Mouse (Mus musculus): ENCODE data around the gene Ksr2. TPM values are rescaled to one million over a fixed set of nuclear protein-coding genes. Genes with fewer than 3 reads are reported as not detected.
A peak's percentile ranks its signal among the peaks of the same experiment; 100 is the strongest.

Ksr2 gene
- total and polyA plus RNA-seq, 2 experiments from 2014 or later = 6.3 to 12.6 TPM

DNA sequence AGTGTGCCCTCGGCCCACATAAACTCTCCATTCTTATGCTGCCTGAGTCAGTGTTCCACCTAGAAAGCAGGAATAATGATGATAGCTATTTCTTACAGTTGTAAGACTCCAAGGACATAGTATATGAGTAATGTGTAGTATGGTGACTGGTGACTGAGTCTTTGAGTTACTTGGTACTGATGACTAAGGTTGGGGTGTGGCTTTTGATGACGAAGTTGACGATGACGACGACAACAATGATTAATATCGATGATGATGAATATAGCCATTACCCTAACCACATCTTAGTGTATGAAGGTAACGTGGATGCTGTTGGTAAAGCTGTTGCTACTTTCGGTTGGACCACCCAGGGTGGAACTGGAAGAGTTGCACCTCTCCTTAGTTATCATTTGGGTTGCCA, 270.7 kb downstream of the Ksr2 start:
- no peak overlapping the region for H3K27ac ChIP-seq
- no peaks in the 10 kb centered on the region for H3K36me3 ChIP-seq (ENCODE audit: insufficient read depth, low read length)
- H3K4me1 ChIP-seq (ENCODE audit: insufficient read depth, low read length) = no peaks in the 10 kb centered on the region
- no peak overlapping the region for H3K4me2 ChIP-seq (ENCODE audit: low read depth, low read length)
- H3K9me3 ChIP-seq (ENCODE audit: low read length) = no peaks in the 10 kb centered on the region
- no peaks in the 10 kb centered on the region for H3K27me3 ChIP-seq (ENCODE audit: insufficient read depth, low read length)
- no peak for TF ChIP-seq CTCF (IDR thresholded peaks at IDR 0.05; ENCODE audit: low read depth)
- ATAC-seq = no peak
- no peak overlapping the region for H3K9ac ChIP-seq (replicated peaks; ENCODE audit: low read length)
- DNase-seq (ENCODE audit: low spot score) = no peak
- WGBS = 95% methylated on average over 8 of the region's 8 CpGs
- no peak overlapping the region for H3K4me3 ChIP-seq (ENCODE audit: low read length)

- 44% methylated on average over 4 of the region's 4 CpGs for WGBS
- no peak overlapping the region for H3K27ac ChIP-seq
- H3K27me3 ChIP-seq (ENCODE audit: insufficient read depth, low read length) = no peaks in the 10 kb centered on the region
- no peaks in the 10 kb centered on the region for H3K9me3 ChIP-seq (ENCODE audit: low read length)
- no peak overlapping the region for H3K9ac ChIP-seq (replicated peaks; ENCODE audit: low read length)
- no peaks in the 10 kb centered on the region for H3K4me1 ChIP-seq (ENCODE audit: insufficient read depth, low read length)
- H3K4me2 ChIP-seq (ENCODE audit: low read depth, low read length) = no peak overlapping the region
- no peak for DNase-seq (ENCODE audit: low spot score)
- no peak for ATAC-seq
- no peak for TF ChIP-seq CTCF (IDR thresholded peaks at IDR 0.05; ENCODE audit: low read depth)
- no peak overlapping the region for H3K4me3 ChIP-seq (ENCODE audit: low read length)
- no peaks in the 10 kb centered on the region for H3K36me3 ChIP-seq (ENCODE audit: insufficient read depth, low read length)
Observed at GRCm38 (mm10) chr5:117687770-117688352, 274.1 kb downstream of the Ksr2 start.

GRCm38 (mm10) chr5:117688738-117689137, 274.9 kb downstream of the Ksr2 start:
- no peak for ATAC-seq
- Histone ChIP-seq H3K4me3 (ENCODE audit: low read length) (no peak overlapping the region), H3K4me1 (ENCODE audit: insufficient read depth, low read length) (no peaks in the 10 kb centered on the region), H3K4me2 (ENCODE audit: low read depth, low read length) (no peak overlapping the region), H3K27me3 (ENCODE audit: insufficient read depth, low read length) (no peaks in the 10 kb centered on the region), H3K9me3 (ENCODE audit: low read length) (no peaks in the 10 kb centered on the region), H3K27ac (no peak overlapping the region), H3K9ac (replicated peaks; ENCODE audit: low read length) (no peak overlapping the region), H3K36me3 (ENCODE audit: insufficient read depth, low read length) (no peaks in the 10 kb centered on the region)
- TF ChIP-seq CTCF (IDR thresholded peaks at IDR 0.05; ENCODE audit: low read depth) = no peak
- 55% methylated on average over 3 of the region's 3 CpGs for WGBS
- DNase-seq (ENCODE audit: low spot score) = no peak

DNA sequence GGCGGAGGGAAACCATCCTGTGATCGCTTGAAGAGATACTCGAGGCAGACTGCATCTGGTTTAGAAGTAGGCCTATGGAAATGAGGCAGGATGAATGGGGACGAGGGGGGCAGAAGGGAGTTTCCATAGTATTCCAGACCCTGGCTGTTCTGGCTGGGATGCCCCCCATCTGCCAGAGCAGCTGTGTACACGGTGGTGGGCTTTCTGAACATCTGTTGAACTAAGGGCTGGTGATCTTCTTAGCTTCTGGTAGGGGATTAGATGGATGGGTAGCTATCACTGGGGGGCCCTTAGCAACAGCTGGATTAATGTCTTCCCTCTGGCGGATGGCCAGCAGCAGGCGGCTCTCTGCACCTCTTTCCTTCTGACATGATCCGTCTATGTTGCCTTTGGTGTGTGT, 276.0 kb downstream of the Ksr2 start:
- H3K4me2 ChIP-seq (ENCODE audit: low read depth, low read length) = no peak overlapping the region
- no peaks in the 10 kb centered on the region for H3K27me3 ChIP-seq (ENCODE audit: insufficient read depth, low read length)
- H3K9me3 ChIP-seq (ENCODE audit: low read length) = no peaks in the 10 kb centered on the region
- WGBS = 47% methylated on average over 8 of the region's 8 CpGs
- no peak for DNase-seq (ENCODE audit: low spot score)
- H3K36me3 ChIP-seq (ENCODE audit: insufficient read depth, low read length) = no peaks in the 10 kb centered on the region
- H3K9ac ChIP-seq (replicated peaks; ENCODE audit: low read length) = no peak overlapping the region
- ATAC-seq = no peak
- H3K27ac ChIP-seq = no peak overlapping the region
- no peak for TF ChIP-seq CTCF (IDR thresholded peaks at IDR 0.05; ENCODE audit: low read depth)
- H3K4me1 ChIP-seq (ENCODE audit: insufficient read depth, low read length) = no peaks in the 10 kb centered on the region
- no peak overlapping the region for H3K4me3 ChIP-seq (ENCODE audit: low read length)

DNA sequence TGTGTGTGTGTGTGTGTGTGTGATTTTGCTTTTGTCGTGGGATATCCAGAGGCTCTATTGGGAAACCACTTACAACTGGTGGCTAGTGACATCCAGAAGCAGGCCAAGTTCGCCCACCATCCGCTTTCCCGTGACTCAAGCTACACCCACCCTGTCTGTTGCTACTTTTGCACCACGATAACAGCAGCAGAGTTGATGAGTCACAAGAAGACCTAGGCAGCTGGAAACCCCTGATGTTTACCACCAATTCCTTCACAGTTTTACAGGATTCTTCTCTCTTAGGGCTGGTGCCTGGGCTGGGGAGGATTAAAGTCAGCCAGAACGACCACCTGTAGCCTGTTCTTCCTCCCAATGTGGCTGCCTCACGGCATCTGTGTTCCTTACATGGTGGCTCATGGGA, 277.5 kb downstream of the Ksr2 start:
- H3K9ac ChIP-seq (replicated peaks; ENCODE audit: low read length) = no peak overlapping the region
- H3K4me3 ChIP-seq (ENCODE audit: low read length) = no peak overlapping the region
- no peak overlapping the region for H3K27ac ChIP-seq
- ATAC-seq = no peak
- no peak for DNase-seq (ENCODE audit: low spot score)
- H3K27me3 ChIP-seq (ENCODE audit: insufficient read depth, low read length) = no peaks in the 10 kb centered on the region
- H3K9me3 ChIP-seq (ENCODE audit: low read length) = no peaks in the 10 kb centered on the region
- 86% methylated on average over 7 of the region's 7 CpGs for WGBS
- H3K4me2 ChIP-seq (ENCODE audit: low read depth, low read length) = no peak overlapping the region
- TF ChIP-seq CTCF (IDR thresholded peaks at IDR 0.05; ENCODE audit: low read depth) = no peak
- H3K4me1 ChIP-seq (ENCODE audit: insufficient read depth, low read length) = no peaks in the 10 kb centered on the region
- no peaks in the 10 kb centered on the region for H3K36me3 ChIP-seq (ENCODE audit: insufficient read depth, low read length)

DNA sequence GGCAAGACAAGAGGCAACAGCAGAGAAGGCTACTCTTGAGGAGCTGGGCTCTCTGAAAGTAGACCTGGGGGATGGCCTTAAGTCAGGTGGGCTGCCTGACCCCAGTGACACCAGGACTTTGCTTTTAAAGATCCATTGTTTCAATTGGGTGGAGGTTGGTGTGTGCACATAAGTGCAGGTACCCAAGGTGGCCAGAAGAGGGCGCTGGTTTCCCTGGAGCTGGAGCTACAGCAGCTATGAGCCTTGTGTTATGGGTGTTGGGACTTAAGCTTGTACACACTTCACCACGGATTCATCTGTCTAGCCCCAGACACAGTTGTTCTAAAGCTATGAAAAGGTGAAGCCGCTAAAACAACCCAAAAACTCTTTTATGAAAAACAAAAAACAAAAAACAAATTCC, 279.8 kb downstream of the Ksr2 start:
- Histone ChIP-seq H3K4me2 (ENCODE audit: low read depth, low read length) (no peak overlapping the region), H3K9ac (replicated peaks; ENCODE audit: low read length) (no peak overlapping the region), H3K9me3 (ENCODE audit: low read length) (no peaks in the 10 kb centered on the region), H3K27me3 (ENCODE audit: insufficient read depth, low read length) (no peaks in the 10 kb centered on the region), H3K27ac (no peak overlapping the region), H3K4me1 (ENCODE audit: insufficient read depth, low read length) (no peaks in the 10 kb centered on the region), H3K36me3 (ENCODE audit: insufficient read depth, low read length) (no peaks in the 10 kb centered on the region), H3K4me3 (ENCODE audit: low read length) (no peak overlapping the region)
- 76% methylated on average over 3 of the region's 3 CpGs for WGBS
- peak; percentile 40; the same call in 1 of the 2 replicates for TF ChIP-seq CTCF (IDR thresholded peaks at IDR 0.05; ENCODE audit: low read depth)
- no peak for DNase-seq (ENCODE audit: low spot score)
- no peak for ATAC-seq

DNA sequence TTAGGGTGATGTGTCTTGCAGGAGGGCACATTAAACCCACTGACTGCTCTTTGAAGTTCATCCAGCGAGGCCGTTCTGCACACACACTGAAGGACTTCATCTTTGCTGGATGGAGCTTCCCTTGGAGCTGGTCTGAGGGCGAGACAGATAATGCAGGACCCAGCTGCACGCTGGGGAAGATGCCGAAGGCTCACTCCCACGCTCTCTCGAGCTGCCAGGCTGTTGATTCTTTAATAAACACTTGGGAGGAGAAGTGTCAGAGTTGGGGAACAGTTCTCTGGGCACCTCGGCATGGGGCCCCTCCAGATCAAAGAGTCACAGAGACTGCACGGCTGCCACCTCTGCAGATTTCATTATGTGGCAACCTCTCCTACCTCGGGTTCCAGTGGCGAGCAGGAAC, 280.8 kb downstream of the Ksr2 start:
- H3K27ac ChIP-seq = no peak overlapping the region
- WGBS = 55% methylated on average over 11 of the region's 11 CpGs
- DNase-seq (ENCODE audit: low spot score) = no peak
- H3K4me2 ChIP-seq (ENCODE audit: low read depth, low read length) = no peak overlapping the region
- H3K27me3 ChIP-seq (ENCODE audit: insufficient read depth, low read length) = no peaks in the 10 kb centered on the region
- ATAC-seq = no peak
- no peaks in the 10 kb centered on the region for H3K36me3 ChIP-seq (ENCODE audit: insufficient read depth, low read length)
- H3K9me3 ChIP-seq (ENCODE audit: low read length) = no peaks in the 10 kb centered on the region
- TF ChIP-seq CTCF (IDR thresholded peaks at IDR 0.05; ENCODE audit: low read depth) = no peak
- no peak overlapping the region for H3K9ac ChIP-seq (replicated peaks; ENCODE audit: low read length)
- H3K4me3 ChIP-seq (ENCODE audit: low read length) = no peak overlapping the region
- no peaks in the 10 kb centered on the region for H3K4me1 ChIP-seq (ENCODE audit: insufficient read depth, low read length)

Measured in hindbrain, postnatal 0 days (tissue).